Mouse (Mus musculus) erythroid progenitor cell, adult 5-6 weeks (primary cell): ENCODE data around the gene Slc16a10. TPM values are rescaled to one million over a fixed set of nuclear protein-coding genes. Genes with fewer than 3 reads are reported as not detected.
A peak's percentile ranks its signal among the peaks of the same experiment; 100 is the strongest.

Experiments
- ATAC-seq: replicated peaks from 2 replicates; pipeline ENCODE4 v1.8.0; 2016; ENCODE audit warnings: moderate number of reproducible peaks, mild to moderate bottlenecking, moderate TSS enrichment, inconsistent platforms; ENCODE audit not compliant: poor library complexity, low FRiP score, severe bottlenecking
- total RNA-seq, 2 experiments: library from RNA; stranded (forward) in 1 of 2; stranded (reverse) in 1 of 2; fragments of 150-400 nt in 1 of 2; fragments of 186-747, 209-891 nt in 1 of 2; gene quantifications; 2 replicates each; pipeline versions ENCODE4 v1.2.3 to v1.2.4; 2015 to 2017; ENCODE audit warnings: low replicate concordance in 2 of 2

Slc16a10 gene
- total RNA-seq, 2 experiments from 2014 or later: 329 to 444 TPM

DNA sequence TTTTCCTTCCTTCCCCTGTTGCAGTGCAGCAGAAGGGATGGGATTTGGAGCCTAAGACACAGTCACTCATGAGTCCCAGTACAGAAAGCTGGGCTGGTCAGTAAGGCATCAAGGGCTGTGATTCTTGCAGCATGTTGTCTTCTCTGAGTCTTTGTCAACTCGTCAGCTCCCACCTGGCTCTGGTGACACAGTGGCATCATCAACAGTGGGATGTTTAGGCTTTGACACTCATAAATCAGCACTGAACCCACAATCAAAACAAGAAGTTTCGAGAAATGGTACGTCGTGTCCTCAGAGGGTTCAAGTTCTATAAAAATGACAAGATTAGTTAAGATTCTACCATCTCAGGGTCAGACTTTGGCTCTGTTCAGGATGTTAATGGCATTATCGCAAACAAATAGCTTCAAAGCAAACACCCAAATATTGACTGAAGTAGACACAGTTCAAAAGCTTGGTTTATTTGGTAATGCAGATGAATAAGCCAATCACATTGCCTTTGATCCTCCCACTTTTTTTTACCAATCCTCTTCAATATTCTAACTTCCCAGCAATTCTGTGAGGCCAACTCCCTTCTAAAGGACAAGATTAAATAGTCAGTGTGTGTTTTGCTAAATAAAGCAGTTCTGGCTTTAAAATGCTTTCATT lies 23.2 kb downstream of the Slc16a10 start:
- ATAC-seq: no peak

DNA sequence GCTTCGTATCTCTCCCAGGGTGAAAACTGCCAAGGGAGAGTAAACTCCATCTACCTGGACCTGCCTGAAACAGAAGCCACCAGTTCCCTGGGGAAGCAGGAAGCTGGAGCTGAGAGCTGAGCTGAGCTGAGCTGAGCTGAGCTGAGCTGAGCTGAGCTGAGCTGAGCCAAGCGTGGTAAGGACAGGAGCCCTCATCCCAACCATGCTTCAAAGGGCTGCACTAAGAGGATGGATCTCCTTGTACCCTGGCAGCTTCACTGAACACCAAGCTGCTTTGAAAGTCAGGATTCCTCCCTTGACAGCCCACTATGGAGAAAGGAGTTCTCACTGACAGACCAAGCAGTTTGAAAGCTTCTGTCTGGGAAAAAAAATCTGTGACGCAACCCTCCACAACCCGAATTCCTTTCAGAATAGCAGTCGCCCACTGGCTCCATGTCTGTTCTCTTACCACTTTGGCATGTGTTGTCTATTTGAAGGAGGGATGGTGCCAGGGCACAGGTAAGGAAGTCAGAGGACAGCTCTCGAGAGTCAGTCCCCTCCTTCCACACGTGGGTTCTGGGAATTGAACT lies 28.5 kb downstream of the Slc16a10 start:
- ATAC-seq: no peak

DNA sequence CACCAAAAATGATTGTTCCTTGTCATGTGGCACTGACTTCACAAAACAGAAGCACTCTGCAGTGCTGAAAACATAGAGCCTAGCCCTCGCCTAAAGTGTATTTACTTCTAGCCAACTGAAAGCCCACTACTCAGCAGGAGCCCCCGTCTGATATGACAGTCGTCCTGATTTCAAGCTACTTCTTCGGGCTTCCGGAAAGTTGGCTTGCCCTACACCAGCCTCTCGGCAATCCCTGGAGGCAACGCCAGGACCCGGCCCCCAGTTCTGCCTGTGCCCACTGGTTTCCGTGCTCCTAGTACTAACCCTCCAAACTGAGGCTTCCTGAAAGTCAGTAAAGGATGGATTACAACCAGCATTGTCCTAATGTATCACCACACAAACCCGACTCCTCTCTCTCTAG lies 29.8 kb downstream of the Slc16a10 start:
- no peak for ATAC-seq

- no peak for ATAC-seq
Observed at GRCm38 (mm10) chr10:40109520-40109919, 32.5 kb downstream of the Slc16a10 start.

DNA sequence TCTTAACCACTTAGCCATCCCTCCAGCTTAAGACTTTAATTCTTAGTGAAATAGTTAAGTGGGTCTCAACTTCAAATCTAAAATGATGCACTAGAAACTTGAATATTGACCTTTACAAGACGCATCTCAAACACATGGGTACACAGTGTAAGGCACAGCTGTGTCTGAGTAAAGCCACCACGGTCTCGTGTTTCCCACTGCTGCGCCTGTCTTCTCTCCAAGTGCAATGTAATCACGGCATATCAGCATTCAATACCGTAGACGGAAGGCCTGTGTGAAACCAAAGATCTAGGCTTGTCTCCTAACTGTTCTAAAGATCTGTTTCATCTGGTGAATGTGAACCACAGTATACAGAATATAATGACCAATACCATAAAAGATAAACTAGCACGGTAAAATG lies 33.1 kb downstream of the Slc16a10 start:
- no peak for ATAC-seq

DNA sequence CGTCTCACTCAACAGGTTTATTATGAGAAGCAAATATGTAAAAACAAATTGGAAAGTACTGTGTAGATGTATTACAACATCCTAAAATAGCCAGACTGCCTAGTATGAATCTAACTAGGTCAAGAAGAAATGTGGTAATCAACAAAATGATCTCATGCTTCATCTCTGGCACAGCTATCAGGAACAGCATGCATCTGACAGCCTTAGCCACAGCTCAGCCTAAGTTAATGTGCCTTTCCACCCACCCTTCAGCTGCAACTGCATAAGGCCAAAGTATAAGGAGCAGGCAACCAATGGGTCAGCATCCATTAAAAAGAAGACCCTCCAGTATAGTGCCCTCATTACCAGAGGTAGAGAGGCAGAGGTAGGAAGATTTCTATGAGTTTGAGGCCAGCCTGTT lies 34.1 kb downstream of the Slc16a10 start:
- no peak for ATAC-seq

DNA sequence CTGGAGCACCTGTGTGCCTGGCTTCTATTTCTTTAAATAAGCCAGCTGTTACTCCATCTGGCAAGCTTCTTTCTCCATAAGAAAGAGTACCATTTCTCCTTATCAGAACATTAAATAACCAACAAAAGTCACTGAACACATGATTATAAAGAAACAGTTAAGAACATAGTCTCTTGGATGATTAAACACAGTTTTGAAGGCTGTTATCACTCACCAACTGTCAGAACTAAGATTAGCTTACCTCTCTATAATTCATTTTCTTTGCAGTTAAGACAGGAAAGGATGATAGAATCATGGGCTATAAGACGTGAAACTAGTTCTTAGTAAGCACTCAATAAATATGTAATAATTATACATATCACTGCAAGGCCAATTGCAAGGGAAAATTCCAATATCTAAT lies 36.9 kb downstream of the Slc16a10 start:
- no peak for ATAC-seq

GRCm38 (mm10) chr10:40103790-40104189 lies 38.3 kb downstream of the Slc16a10 start:
- no peak for ATAC-seq

DNA sequence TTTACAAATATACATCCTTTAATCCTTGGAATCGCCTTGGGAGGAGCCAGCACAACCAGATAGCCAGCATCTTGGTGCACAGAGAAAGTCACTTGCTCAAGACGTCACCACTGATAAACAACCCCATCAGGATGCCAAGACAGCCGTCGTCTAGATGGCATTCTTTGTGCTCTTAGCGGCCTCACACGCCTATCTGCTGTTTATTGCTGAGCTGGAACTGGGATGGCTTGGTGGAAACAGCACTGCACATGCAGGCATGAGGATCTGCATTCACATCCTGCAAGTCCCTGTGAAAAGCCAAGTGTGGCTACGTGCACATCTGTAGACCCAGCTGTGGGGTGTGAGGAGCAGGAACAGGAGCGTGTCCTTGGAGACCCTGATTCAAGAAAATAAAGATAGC lies 39.1 kb downstream of the Slc16a10 start:
- no peak for ATAC-seq

GRCm38 (mm10) chr10:40102166-40102565 lies 39.9 kb downstream of the Slc16a10 start:
- no peak for ATAC-seq

DNA sequence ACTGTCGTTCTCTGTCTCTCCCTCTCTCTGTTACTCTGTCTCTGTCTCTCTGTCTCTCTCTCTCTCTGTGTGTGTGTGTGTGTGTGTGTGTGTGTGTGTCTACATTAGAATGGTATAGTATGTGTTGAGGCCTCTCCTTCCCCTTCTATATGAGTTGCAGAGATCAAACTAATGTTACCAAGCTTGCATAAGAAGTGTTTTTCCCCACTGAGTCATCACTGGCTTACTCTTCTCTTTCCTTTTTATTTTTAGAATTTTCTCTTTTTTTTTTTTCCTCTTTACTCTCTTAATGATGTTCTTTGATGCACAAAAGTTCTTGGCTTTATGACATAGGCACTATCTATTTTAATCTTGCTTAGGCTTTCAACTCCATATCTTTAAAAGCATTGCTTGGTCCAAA lies 43.6 kb downstream of the Slc16a10 start:
- ATAC-seq: no peak

DNA sequence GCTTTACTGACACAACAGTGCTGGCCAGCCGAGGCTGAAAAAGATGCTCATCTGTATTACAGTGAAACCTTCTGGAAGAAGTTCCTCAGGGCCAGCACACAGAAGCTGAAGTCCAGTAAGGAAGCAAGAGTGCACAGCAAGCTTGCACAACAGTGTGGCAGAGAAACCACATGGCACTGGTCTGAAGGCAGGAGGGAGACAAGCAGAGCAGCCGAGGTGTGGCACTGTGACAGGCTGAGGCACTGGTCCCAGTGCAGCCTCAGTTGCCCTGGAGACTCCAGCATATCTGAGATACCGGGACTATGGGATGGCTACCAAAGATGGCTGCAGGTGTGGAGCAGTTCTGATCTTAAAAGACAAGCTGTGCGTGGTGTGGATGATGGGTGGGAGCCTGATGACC lies 44.5 kb downstream of the Slc16a10 start:
- peak; percentile 44; the same call in 1 of the 2 replicates for ATAC-seq

GRCm38 (mm10) chr10:40094752-40095151 lies 47.3 kb downstream of the Slc16a10 start:
- ATAC-seq: no peak

- no peak for ATAC-seq
Observed at GRCm38 (mm10) chr10:40093526-40093925, 48.5 kb downstream of the Slc16a10 start.

GRCm38 (mm10) chr10:40091455-40091854 lies 50.6 kb downstream of the Slc16a10 start:
- ATAC-seq: no peak

DNA sequence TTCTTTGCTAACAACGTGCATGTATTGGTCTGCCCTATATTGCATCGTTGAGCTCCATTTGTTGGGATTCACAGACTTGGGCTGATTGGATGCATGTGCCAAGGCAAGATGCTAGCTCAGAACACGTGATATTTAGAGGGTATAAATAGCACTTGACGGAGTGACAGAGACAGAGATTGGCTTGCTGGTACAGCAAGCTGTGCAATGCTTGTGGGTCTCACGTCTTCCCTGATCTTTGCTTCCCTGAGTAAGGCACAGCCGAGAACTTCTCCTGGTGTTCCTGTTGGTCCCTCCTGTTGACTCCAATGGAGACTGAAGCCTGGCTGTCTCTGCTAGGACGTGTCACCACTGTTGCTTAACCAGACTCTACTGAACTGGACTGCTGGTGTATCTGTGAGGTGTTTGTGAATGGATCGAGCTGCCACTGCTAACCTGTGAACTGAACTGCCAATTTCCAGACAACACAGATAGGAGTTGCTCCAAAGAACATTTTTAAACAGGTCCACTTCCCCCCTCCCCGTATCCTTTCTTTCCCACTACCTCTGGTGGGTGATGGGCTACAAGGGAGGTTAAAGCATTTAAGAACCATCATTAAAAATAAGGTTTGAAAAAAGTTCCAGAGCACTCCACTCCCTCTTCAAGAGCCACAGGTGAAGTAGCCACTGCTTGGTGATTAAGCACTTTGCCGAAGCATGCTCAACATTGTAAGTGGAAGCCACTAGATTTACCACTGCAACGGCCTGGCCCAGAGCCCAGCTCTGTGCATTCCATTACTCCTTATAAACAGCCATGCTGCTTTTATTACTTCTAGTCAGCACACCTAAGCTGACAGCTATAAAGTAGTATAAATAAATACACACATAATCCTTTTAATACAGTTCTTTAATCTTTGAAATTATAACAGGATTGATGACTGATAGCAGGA lies 51.3 kb downstream of the Slc16a10 start:
- ATAC-seq: no peak

GRCm38 (mm10) chr10:40084332-40085093 lies 57.5 kb downstream of the Slc16a10 start:
- no peak for ATAC-seq

- ATAC-seq: no peak
Observed at GRCm38 (mm10) chr10:40083556-40083955, 58.5 kb downstream of the Slc16a10 start.

- ATAC-seq: no peak
Observed at GRCm38 (mm10) chr10:40082668-40083067, 59.4 kb downstream of the Slc16a10 start.

DNA sequence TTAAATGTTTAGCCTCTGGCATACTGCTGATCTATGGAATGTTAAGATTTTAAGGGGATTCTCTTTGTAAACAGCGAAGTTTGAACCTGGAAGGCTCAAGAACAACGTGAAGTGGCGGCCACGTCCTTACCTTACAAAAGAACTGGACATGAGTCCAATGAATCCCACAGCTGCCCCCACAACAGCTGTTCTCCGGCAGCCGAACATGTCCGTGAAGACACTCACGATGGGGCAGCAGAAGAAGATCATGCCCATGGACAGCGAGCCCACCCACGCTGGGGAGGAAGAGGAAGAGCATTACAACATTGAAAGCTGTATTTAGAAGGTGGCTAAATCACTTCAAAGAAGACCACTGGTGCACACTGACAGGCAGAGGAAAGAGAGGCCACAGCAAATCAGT lies 61.5 kb downstream of the Slc16a10 start:
- ATAC-seq: no peak
